Mouse (Mus musculus) embryonic facial prominence, embryonic 10.5 days (tissue): ENCODE data around the gene Arap1. TPM values are rescaled to one million over a fixed set of nuclear protein-coding genes. Genes with fewer than 3 reads are reported as not detected.

Source experiments
- DNase-seq: peaks from one replicate; pipeline ENCODE4 v3.0.0-alpha.2; 2017; ENCODE audit warnings: low spot score
- H3K27ac ChIP-seq: fragments of 300-500 bp; sonication (generic); replicated peaks from 2 replicates; pipeline ENCODE4 v1.5.1; 2016; ENCODE audit warnings: mild to moderate bottlenecking
- H3K27me3 ChIP-seq: fragments of 300-500 bp; sonication (generic); replicated peaks from 2 replicates; pipeline ENCODE4 v1.6.1; 2016; ENCODE audit warnings: low read depth, mild to moderate bottlenecking; ENCODE audit not compliant: poor library complexity, severe bottlenecking
- H3K36me3 ChIP-seq: fragments of 300-500 bp; sonication (generic); replicated peaks from 2 replicates; pipeline ENCODE4 v1.6.1; 2016; ENCODE audit warnings: mild to moderate bottlenecking, moderate library complexity
- H3K4me1 ChIP-seq: fragments of 300-500 bp; sonication (generic); 2 replicates; pipeline ENCODE4 v1.6.1; 2016
- H3K4me3 ChIP-seq: fragments of 300-500 bp; sonication (generic); 2 replicates; pipeline ENCODE4 v1.5.1; 2016; ENCODE audit warnings: mild to moderate bottlenecking, moderate library complexity
- H3K9me3 ChIP-seq: fragments of 300-500 bp; sonication (generic); 2 replicates; pipeline ENCODE4 v1.6.1; 2016; ENCODE audit warnings: mild to moderate bottlenecking
- WGBS: fragments of 180-500 bp; shearing (Covaris S2); methylation state at CpG from one replicate; pipeline ENCODE4 v1.1.7; 2016; 5-methylcytosine and 5-hydroxymethylcytosine counted together
- polyA plus RNA-seq: library from polyadenylated mRNA; unstranded; fragments of >200 nt; fragmentation: Nextera tagmentation; extraction: Ambion mirVana; gene quantifications from 2 replicates; pipeline ENCODE4 v1.2.1, GENCODE M21; 2016

The Arap1 gene
- polyA plus RNA-seq, 1 experiment from 2014 or later = 15.4 TPM

GRCm38 (mm10) chr7:101329606-101330005, 18.3 kb upstream of the Arap1 start:
- H3K27me3 ChIP-seq = 0 out of 2 replicates have a peak, but pooled peaks cover 3% of the 10 kb centered on the region
- WGBS = 74% methylated on average over 4 of the region's 4 CpGs
- H3K27ac ChIP-seq = no peak overlapping the region; the same call in 1 of the 2 replicates
- no peak for DNase-seq
- H3K36me3 ChIP-seq = no peaks in the 10 kb centered on the region
- no peak overlapping the region for H3K4me3 ChIP-seq
- H3K4me1 ChIP-seq = peaks cover 25% of the 10 kb centered on the region
- H3K9me3 ChIP-seq = no peaks in the 10 kb centered on the region

DNA sequence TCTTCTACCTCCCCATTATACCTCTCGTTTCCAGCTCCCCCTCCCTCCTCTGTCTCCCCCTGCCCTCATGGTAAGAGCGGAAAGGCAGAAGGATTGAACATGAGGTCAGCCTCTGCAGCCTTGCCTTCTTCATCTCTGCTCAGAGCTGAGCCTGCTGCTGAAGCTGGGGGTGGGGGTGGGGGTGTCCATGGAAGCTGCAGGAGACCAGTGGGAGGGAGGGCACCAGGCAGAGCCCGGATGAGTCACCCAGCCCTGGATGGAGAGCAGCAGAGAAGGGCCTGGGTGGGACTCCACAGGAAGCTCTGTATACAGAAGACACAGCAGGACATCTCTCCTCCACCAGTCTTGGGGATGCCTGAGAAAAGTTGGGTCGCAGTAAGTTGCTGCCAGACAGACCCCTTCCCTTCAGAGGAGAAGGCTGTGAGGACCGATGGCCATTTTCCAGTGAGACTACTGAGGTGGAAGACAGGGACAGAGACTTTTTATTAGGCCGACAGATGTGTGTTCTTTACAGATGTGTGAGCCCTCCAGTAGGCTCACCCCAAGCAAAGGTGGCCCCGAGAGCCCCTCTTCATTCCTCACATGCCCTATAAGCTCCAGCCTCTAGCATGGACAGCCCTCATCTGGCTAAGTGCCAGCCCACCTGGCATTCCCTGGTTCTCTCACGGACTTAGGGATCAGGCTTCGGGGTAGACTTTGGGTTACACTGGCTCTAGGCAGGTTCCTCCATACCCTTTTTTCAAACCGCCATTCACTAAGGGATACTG, 17.6 kb upstream of the Arap1 start:
- H3K27ac ChIP-seq = no peak overlapping the region
- 80% methylated on average over 10 of the region's 10 CpGs for WGBS

GRCm38 (mm10) chr7:101330841-101331173, 17.1 kb upstream of the Arap1 start:
- Histone ChIP-seq H3K9me3 (no peaks in the 10 kb centered on the region), H3K27ac (no peak overlapping the region), H3K4me1 (peaks cover 24% of the 10 kb centered on the region), H3K27me3 (no peaks in the 10 kb centered on the region), H3K36me3 (no peaks in the 10 kb centered on the region), H3K4me3 (no peak overlapping the region)
- DNase-seq = no peak
- WGBS = 66% methylated on average over 4 of the region's 4 CpGs

More for the DNA sequence above, 17.6 kb upstream of the Arap1 start:
- H3K27me3 ChIP-seq = 0 out of 2 replicates have a peak, but pooled peaks cover 2% of the 10 kb centered on the region
- DNase-seq = no peak
- H3K9me3 ChIP-seq = no peaks in the 10 kb centered on the region
- H3K4me1 ChIP-seq = peaks cover 24% of the 10 kb centered on the region
- H3K4me3 ChIP-seq = no peak overlapping the region
- no peaks in the 10 kb centered on the region for H3K36me3 ChIP-seq

DNA sequence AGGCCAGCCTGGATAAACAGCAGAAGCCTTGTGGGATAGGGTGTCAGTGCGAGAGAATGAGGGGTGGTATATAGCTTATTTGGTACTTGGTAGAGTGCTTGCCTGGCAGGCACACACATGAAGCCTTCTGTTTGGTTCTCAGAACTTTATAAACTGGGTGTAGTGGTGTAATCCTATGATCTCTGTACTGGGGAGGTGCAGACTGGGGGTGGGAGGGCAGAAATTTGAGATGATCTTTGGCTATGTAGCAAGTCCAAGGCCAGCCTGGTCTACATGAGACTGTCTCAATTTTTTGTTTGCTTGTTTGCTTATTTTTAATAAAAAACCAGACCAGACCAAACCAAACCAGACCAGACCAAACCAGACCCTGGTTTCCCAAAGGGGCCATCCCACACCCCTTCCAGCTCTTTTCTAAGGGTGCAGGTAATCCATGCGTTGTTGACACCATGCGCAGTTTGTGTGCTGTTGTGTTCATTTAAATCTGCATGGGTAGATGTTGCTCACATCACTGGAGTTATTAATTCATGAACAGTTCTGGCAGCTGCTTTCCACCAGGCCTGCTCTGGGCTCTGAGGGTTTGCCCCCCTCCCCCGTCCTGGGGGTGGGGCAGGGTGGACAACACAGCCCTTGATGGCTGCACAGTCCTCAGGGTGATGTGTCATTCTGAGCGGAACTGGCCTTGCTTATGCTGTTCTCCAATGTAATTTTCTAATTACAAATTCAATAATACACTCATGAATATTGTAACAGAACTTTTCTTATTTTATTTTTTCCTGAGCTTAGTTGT, 15.6 kb upstream of the Arap1 start:
- H3K9me3 ChIP-seq = no peaks in the 10 kb centered on the region
- H3K4me1 ChIP-seq = peaks cover 24% of the 10 kb centered on the region
- H3K27me3 ChIP-seq = no peaks in the 10 kb centered on the region
- 87% methylated on average over 5 of the region's 5 CpGs for WGBS
- H3K4me3 ChIP-seq = no peak overlapping the region
- no peaks in the 10 kb centered on the region for H3K36me3 ChIP-seq
- no peak overlapping the region for H3K27ac ChIP-seq
- DNase-seq = no peak

DNA sequence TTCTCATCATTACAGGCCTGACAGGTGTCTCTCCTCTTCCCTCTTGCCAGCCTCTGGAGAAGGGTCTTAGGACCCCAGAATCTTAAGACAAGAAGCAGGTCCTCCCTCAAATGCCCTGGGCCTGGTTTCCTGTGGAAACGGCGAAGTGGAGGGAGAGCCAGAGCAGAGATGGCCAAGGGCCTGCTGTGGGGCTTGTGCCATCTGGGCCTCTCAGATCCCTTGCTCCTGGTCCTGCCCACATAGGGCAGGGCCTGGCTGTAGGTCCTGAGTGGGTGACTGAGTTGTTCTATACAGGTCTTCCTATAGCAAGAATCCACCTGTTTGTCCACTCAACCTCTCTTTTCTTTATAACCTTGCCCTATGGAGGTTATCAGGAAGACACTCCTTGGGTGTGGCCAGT, 12.6 kb upstream of the Arap1 start:
- no peak overlapping the region for H3K4me3 ChIP-seq
- peaks cover 8% of the 10 kb centered on the region for H3K4me1 ChIP-seq
- 95% methylated on average over 2 of the region's 2 CpGs for WGBS
- no peak for DNase-seq
- no peaks in the 10 kb centered on the region for H3K27me3 ChIP-seq
- H3K27ac ChIP-seq = no peak overlapping the region
- H3K36me3 ChIP-seq = no peaks in the 10 kb centered on the region
- no peaks in the 10 kb centered on the region for H3K9me3 ChIP-seq

- Histone ChIP-seq H3K9me3 (no peaks in the 10 kb centered on the region), H3K27ac (no peak overlapping the region), H3K36me3 (no peaks in the 10 kb centered on the region), H3K4me3 (no peak overlapping the region), H3K4me1 (peaks cover 5% of the 10 kb centered on the region), H3K27me3 (no peaks in the 10 kb centered on the region)
- no peak for DNase-seq
- WGBS = 82% methylated on average over 3 of the region's 3 CpGs
These were observed 11.2 kb upstream of the Arap1 start for GRCm38 (mm10) chr7:101336686-101337085.

GRCm38 (mm10) chr7:101337401-101337800, 10.5 kb upstream of the Arap1 start:
- H3K4me3 ChIP-seq = no peak overlapping the region
- H3K27ac ChIP-seq = no peak overlapping the region
- H3K36me3 ChIP-seq = no peaks in the 10 kb centered on the region
- WGBS = 89% methylated on average over 3 of the region's 3 CpGs
- H3K4me1 ChIP-seq = peaks cover 7% of the 10 kb centered on the region
- H3K27me3 ChIP-seq = no peaks in the 10 kb centered on the region
- H3K9me3 ChIP-seq = no peaks in the 10 kb centered on the region
- DNase-seq = no peak

GRCm38 (mm10) chr7:101341405-101341804, 6.5 kb upstream of the Arap1 start:
- H3K36me3 ChIP-seq = peaks cover 5% of the 10 kb centered on the region; the same call in 1 of the 2 replicates
- peaks cover 40% of the 10 kb centered on the region for H3K4me1 ChIP-seq
- H3K27ac ChIP-seq = no peak overlapping the region
- no peaks in the 10 kb centered on the region for H3K9me3 ChIP-seq
- H3K4me3 ChIP-seq = no peak overlapping the region
- no peak for DNase-seq
- 58% methylated on average over 6 of the region's 6 CpGs for WGBS
- H3K27me3 ChIP-seq = peaks cover 10% of the 10 kb centered on the region

GRCm38 (mm10) chr7:101343135-101343534, 4.7 kb upstream of the Arap1 start:
- 69% methylated on average over 7 of the region's 7 CpGs for WGBS
- no peak overlapping the region for H3K27ac ChIP-seq

DNA sequence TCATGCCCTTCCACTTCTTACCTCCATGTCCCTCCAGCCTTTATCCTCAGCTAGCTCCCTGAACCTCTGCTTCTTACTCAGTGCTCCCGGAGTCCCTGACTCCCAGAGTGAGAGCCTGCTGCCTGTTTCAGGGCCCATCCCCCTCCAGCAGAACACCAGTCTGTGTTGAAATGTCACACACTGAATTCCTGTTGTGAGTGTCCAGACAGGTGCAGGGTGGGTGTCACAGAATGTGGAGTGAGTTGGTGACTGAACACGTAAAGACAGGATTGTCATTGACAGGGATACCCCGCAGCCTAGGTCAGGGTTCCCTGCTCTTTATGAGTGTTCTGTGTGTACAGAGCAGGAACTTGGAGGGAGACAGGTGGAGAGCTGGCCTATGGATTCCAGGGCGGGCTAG, 3.0 kb upstream of the Arap1 start:
- WGBS = 68% methylated on average over 4 of the region's 4 CpGs
- H3K36me3 ChIP-seq = peaks cover 5% of the 10 kb centered on the region; the same call in 1 of the 2 replicates
- no peaks in the 10 kb centered on the region for H3K9me3 ChIP-seq
- DNase-seq = no peak
- peaks cover 35% of the 10 kb centered on the region for H3K27me3 ChIP-seq
- no peak overlapping the region for H3K27ac ChIP-seq
- H3K4me1 ChIP-seq = peaks cover 72% of the 10 kb centered on the region
- H3K4me3 ChIP-seq = no peak overlapping the region

More at GRCm38 (mm10) chr7:101343135-101343534, 4.7 kb upstream of the Arap1 start:
- H3K4me3 ChIP-seq = no peak overlapping the region
- peaks cover 54% of the 10 kb centered on the region for H3K4me1 ChIP-seq
- H3K9me3 ChIP-seq = no peaks in the 10 kb centered on the region
- peaks cover 5% of the 10 kb centered on the region; the same call in 1 of the 2 replicates for H3K36me3 ChIP-seq
- peaks cover 19% of the 10 kb centered on the region for H3K27me3 ChIP-seq
- no peak for DNase-seq

DNA sequence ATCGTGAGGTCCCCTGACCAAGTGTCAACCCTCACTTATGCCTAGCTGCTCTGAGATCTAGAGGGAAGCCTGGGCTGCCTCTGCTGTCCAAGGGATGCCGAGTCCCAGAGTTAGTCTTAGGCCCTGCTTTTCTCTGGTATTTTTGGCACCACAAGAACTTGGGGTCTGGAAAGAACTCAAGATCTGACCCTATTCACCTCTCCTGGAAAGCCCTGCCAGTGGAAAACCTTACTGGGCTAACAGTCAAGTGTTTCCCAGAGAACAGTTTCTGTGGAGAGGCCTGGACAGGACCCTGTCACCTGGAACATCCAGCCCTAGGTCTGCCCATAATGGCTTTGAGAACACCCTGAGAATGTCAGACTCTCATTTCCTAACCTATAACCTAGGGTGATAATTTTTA, 876 bp upstream of the Arap1 start:
- DNase-seq = no peak
- 60% methylated on average over 2 of the region's 2 CpGs for WGBS
- Histone ChIP-seq H3K36me3 (peaks cover 5% of the 10 kb centered on the region; the same call in 1 of the 2 replicates), H3K4me1 (peaks cover 71% of the 10 kb centered on the region), H3K27ac (no peak overlapping the region), H3K4me3 (no peak overlapping the region), H3K9me3 (no peaks in the 10 kb centered on the region), H3K27me3 (peaks cover 42% of the 10 kb centered on the region)

GRCm38 (mm10) chr7:101348312-101348711, 445 bp downstream of the Arap1 start:
- peaks cover 5% of the 10 kb centered on the region; the same call in 1 of the 2 replicates for H3K36me3 ChIP-seq
- 3% methylated on average over 13 of the region's 13 CpGs for WGBS
- H3K27me3 ChIP-seq = peaks cover 42% of the 10 kb centered on the region
- H3K27ac ChIP-seq = peak overlapping the region; percentile 60; the same call in 1 of the 2 replicates
- H3K4me1 ChIP-seq = peaks cover 61% of the 10 kb centered on the region
- H3K4me3 ChIP-seq = peak overlapping the region; percentile 71
- H3K9me3 ChIP-seq = no peaks in the 10 kb centered on the region
- DNase-seq = peak; percentile 30
